Mouse (Mus musculus) sigmoid colon, adult 10 weeks (tissue): ENCODE measurements around the gene Prl7d1. TPM values are rescaled to one million over a fixed set of nuclear protein-coding genes. Genes with fewer than 3 reads are reported as not detected.

Experiments used
- polyA plus RNA-seq: library from polyadenylated mRNA; stranded (reverse); fragments of 350-450 nt; fragmentation: Illumina TruSeq; extraction: RNeasy Lipid Tissue Mini Kit (QIAGEN cat#74804); gene quantifications from one replicate; pipeline ENCODE4 v1.2.3, GENCODE M21; 2014; ENCODE audit warnings: low read depth, low replicate concordance

Prl7d1 gene
- polyA plus RNA-seq = not detected

DNA sequence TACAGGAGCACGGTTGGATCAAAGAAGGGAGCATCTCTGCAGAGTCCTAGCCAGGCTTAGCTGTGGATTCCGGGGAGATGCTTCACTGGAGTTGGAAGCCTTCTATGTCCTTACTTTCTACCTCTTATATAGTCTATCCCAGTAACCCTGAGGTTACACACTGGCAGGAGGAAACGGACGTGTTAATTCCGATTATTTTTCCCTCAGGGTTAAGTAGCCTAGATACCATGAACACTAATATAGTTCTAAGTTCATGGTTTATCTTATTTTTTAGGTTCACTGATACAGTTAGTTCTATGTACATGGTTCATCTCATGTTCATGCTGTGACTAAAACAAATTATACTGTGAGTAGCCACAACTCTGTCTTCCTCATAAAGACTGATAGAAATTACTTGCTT lies at the start of gene Prl7d1:
Gene Prl7d1 (minus strand): TSS at position 101 of the 400 bp plus-strand sequence.

DNA sequence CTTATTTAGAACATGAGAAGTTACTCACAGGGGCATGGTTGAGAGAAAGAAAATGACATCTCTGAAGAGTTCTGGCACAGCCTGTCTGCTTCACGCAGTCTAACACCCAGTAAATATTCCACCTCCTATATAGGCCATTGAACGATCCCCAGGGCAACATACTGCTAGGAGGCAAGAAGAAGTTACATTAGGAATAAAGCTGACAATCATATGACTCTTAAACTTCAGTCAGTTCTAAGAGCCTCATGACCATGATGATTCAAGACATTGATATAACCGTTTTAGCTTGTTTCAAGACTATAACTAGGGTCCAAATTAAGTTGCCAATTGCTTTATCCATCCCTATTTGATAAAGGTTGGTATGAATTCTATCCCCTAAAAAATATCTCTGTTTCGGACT lies 48.6 kb downstream of the Prl7d1 start, which contains the start of gene Prl7a2:
Gene Prl7a2 (minus strand): TSS at position 101 of the 400 bp plus-strand sequence.

Other genes starting within 250 kb of the Prl7d1 start
- gene Prl8a8, start 203.5 kb downstream of the Prl7d1 start, polyA plus RNA-seq = not detected
- gene Prl8a9, start 152.1 kb downstream of the Prl7d1 start, polyA plus RNA-seq = not detected
- gene Prl8a1, start 134.6 kb downstream of the Prl7d1 start, polyA plus RNA-seq = not detected
- not detected for gene Prl7b1, start 106.2 kb downstream of the Prl7d1 start, polyA plus RNA-seq
- gene Prl7a1, start 74.2 kb downstream of the Prl7d1 start, polyA plus RNA-seq = not detected
- not detected for gene Prl7a2, start 48.7 kb downstream of the Prl7d1 start, polyA plus RNA-seq
- gene Prl7c1, start 64.1 kb upstream of the Prl7d1 start, polyA plus RNA-seq = not detected
- gene Prl2a1, start 84.9 kb upstream of the Prl7d1 start, polyA plus RNA-seq = not detected
- gene Prl2c1, start 132.6 kb upstream of the Prl7d1 start, polyA plus RNA-seq = not detected